Mouse (Mus musculus) ES-E14 (cell line): ENCODE measurements at regions not wholly inside any gene's neighbourhood (a gene's known extent, or its start where the extent isn't known, plus 50 kb on each side); places are given as distances from the start of the nearest gene placed in this dataset.

Experiments used
- CHD2 ChIP-seq: IDR thresholded peaks from 2 replicates; pipeline ENCODE4 v1.6.1; 2014; ENCODE audit warnings: mild to moderate bottlenecking, low read depth, low read length, inconsistent platforms
- HCFC1 ChIP-seq: IDR thresholded peaks from 2 replicates; pipeline ENCODE4 v1.6.1; 2012; ENCODE audit warnings: low read length, inconsistent platforms, borderline replicate concordance; ENCODE audit not compliant: insufficient read depth
- MAFK ChIP-seq: IDR thresholded peaks from 2 replicates; pipeline ENCODE4 v1.6.1; 2014; ENCODE audit warnings: mild to moderate bottlenecking, low read depth, low read length, inconsistent platforms; ENCODE audit not compliant: insufficient read depth
- ZNF384 ChIP-seq: IDR thresholded peaks from 2 replicates; pipeline ENCODE4 v1.6.1; 2012; ENCODE audit warnings: low read depth, low read length, inconsistent platforms

DNA sequence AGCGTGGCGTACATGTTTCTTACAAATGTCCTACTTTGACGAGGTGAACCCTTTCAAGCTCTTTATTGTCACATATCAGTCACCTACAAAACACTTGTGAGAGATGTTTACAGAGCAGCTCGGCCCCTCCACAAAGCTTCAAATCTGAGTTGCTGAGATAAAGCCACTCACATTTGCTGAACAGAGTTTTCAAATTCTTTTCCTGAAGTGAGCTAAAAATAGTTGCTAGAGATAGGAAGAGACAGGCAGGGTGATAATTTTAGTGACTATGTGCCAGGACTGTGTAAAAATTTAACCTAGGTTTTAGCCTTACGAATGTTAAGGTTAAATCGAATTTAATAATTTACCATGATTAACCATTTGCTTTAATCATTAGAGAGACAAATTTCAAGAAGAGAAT is 52.3 kb upstream of the Gm47985 start:
- TF ChIP-seq MAFK (no peak), HCFC1 (no peak), ZNF384 (no peak), CHD2 (no peak)
